Mouse (Mus musculus) MEL (cell line): ENCODE measurements around the gene Plpp6. TPM values are rescaled to one million over a fixed set of nuclear protein-coding genes. Genes with fewer than 3 reads are reported as not detected.

Source experiments
- polyA plus RNA-seq, 2 experiments: library from polyadenylated mRNA; stranded (reverse) in 1 of 2; unstranded in 1 of 2; fragments of >175 nt in 1 of 2; fragments of >200 nt in 1 of 2; gene quantifications; 2 replicates each; pipeline versions ENCODE4 v1.2.1 to v1.2.4; 2012; ENCODE audit warnings: low replicate concordance in 2 of 2, low read depth in 1 of 2; ENCODE audit not compliant: insufficient read length in 2 of 2, insufficient read depth in 1 of 2, missing spikeins in 1 of 2
- total RNA-seq: library from RNA; depleted of rRNA; stranded (reverse); fragments of 300-350 nt; gene quantifications from 2 replicates; pipeline ENCODE4 v1.2.3, GENCODE M21; 2012; rRNA removed

The Plpp6 gene
- total and polyA plus RNA-seq, 3 experiments = 0.08 to 1.9 TPM; not detected in 1

Other genes starting within 250 kb of the Plpp6 start
- 0.03 TPM in 1 of 2 replicates, not detected in the other for gene Slc1a1, start 128.9 kb upstream of the Plpp6 start, total RNA-seq
- gene Slc1a1, start 128.9 kb upstream of the Plpp6 start, polyA plus RNA-seq = under 1 TPM in 1 of 2 experiments, not detected in 1; 0.07 TPM
- gene 4430402I18Rik, start 3.8 kb downstream of the Plpp6 start, total RNA-seq = not detected in 2 replicates
- gene 4430402I18Rik, start 3.8 kb downstream of the Plpp6 start, polyA plus RNA-seq = not detected
- gene Cdc37l1, start 26.4 kb downstream of the Plpp6 start, total RNA-seq = 16.9 and 17.2 TPM in 2 replicates
- gene Cdc37l1, start 26.4 kb downstream of the Plpp6 start, polyA plus RNA-seq = 10 to 100 TPM in 1 of 2 experiments, not detected in 1; 27.7 TPM
- gene Ak3, start 84.0 kb downstream of the Plpp6 start, total RNA-seq = 41.0 and 47.3 TPM in 2 replicates
- 10 to 100 TPM; 50.0 to 86.3 TPM for gene Ak3, start 84.0 kb downstream of the Plpp6 start, polyA plus RNA-seq
- 75.1 and 86.4 TPM in 2 replicates for gene Rcl1, start 137.4 kb downstream of the Plpp6 start, total RNA-seq
- 100 to 1,000 TPM in 1 of 2 experiments, not detected in 1; 122 TPM for gene Rcl1, start 137.4 kb downstream of the Plpp6 start, polyA plus RNA-seq